Mouse (Mus musculus) intestine, embryonic 16.5 days (tissue): ENCODE measurements at regions not wholly inside any gene's neighbourhood (a gene's known extent, or its start where the extent isn't known, plus 50 kb on each side); places are given as distances from the start of the nearest gene placed in this dataset.

ENCODE experiments used
- ATAC-seq: fragments of 200-750 bp; cut with Nextera tagmentation; 2 replicates; pipeline ENCODE4 v1.8.0; 2017; ENCODE audit warnings: moderate TSS enrichment, moderate library complexity
- H3K27ac ChIP-seq: fragments of 300-500 bp; sonication (generic); 2 replicates; pipeline ENCODE4 v1.5.1; 2014; ENCODE audit warnings: mild to moderate bottlenecking, low read length
- H3K27me3 ChIP-seq: fragments of 300-500 bp; sonication (generic); replicated peaks from 2 replicates; pipeline ENCODE4 v1.6.1; 2014; ENCODE audit warnings: low read length, control low read depth, mixed read lengths; ENCODE audit not compliant: control insufficient read depth, insufficient read depth
- H3K36me3 ChIP-seq: fragments of 300-500 bp; sonication (generic); 2 replicates; pipeline ENCODE4 v1.6.1; 2014; ENCODE audit warnings: low read length, control low read depth; ENCODE audit not compliant: control insufficient read depth, insufficient read depth
- H3K4me1 ChIP-seq: fragments of 300-500 bp; sonication (generic); 2 replicates; pipeline ENCODE4 v1.6.1; 2014; ENCODE audit warnings: low read length, control low read depth, mixed read lengths; ENCODE audit not compliant: control insufficient read depth, insufficient read depth
- H3K4me2 ChIP-seq: fragments of 300-500 bp; sonication (generic); 2 replicates; pipeline ENCODE4 v1.6.1; 2014; ENCODE audit warnings: low read depth, low read length, control low read depth
- H3K4me3 ChIP-seq: fragments of 300-500 bp; sonication (generic); 2 replicates; pipeline ENCODE4 v1.5.1; 2014; ENCODE audit warnings: mild to moderate bottlenecking, low read length
- H3K9ac ChIP-seq: fragments of 300-500 bp; sonication (generic); 2 replicates; pipeline ENCODE4 v1.6.1; 2014; ENCODE audit warnings: low read depth, low read length
- H3K9me3 ChIP-seq: fragments of 300-500 bp; sonication (generic); 2 replicates; pipeline ENCODE4 v1.6.1; 2016; ENCODE audit warnings: low read length, control low read depth; ENCODE audit not compliant: control insufficient read depth
- WGBS: fragments of 180-500 bp; shearing (Covaris S2); extraction: QIAGEN DNeasy Blood & Tissue Kit; methylation state at CpG from one replicate; pipeline ENCODE4 v1.1.7; 2014; 5-methylcytosine and 5-hydroxymethylcytosine counted together

DNA sequence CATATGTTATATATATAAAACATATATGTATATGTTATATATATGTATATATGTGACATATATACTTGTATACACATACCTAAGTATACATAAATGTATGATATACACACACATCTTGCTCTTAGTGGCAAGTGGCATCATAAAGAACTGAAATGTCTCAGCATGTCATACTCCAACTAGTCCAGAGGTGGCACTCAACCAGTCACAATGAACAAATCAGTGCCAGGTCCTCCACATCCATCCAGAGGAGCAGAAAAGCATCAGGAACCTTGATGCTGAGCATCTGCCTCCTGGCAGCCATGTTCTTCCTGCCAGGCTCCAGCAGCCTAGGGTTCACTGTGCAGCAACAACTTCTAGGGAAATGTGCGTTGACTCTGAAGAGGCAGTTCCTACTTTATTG, 405.2 kb upstream of the Mki67 start:
- Histone ChIP-seq H3K9me3 (no peaks in the 10 kb centered on the region), H3K4me3 (no peak overlapping the region), H3K4me1 (no peaks in the 10 kb centered on the region), H3K36me3 (no peaks in the 10 kb centered on the region), H3K27me3 (no peaks in the 10 kb centered on the region), H3K4me2 (no peak overlapping the region), H3K9ac (no peak overlapping the region), H3K27ac (no peak overlapping the region)
- WGBS, result 85% methylated on average over 1 of the region's 1 CpGs
- no peak for ATAC-seq

GRCm38 (mm10) chr7:136124786-136125185, 408.6 kb upstream of the Mki67 start:
- no peak overlapping the region for H3K4me3 ChIP-seq
- H3K4me2 ChIP-seq, result no peak overlapping the region
- 65% methylated on average over 2 of the region's 2 CpGs for WGBS
- no peaks in the 10 kb centered on the region for H3K36me3 ChIP-seq
- no peaks in the 10 kb centered on the region for H3K9me3 ChIP-seq
- no peak for ATAC-seq
- H3K27ac ChIP-seq, result no peak overlapping the region
- no peak overlapping the region for H3K9ac ChIP-seq
- no peaks in the 10 kb centered on the region for H3K27me3 ChIP-seq
- H3K4me1 ChIP-seq, result no peaks in the 10 kb centered on the region

- no peak for ATAC-seq
- 92% methylated on average over 3 of the region's 3 CpGs for WGBS
- Histone ChIP-seq H3K4me1 (no peaks in the 10 kb centered on the region), H3K9me3 (no peaks in the 10 kb centered on the region), H3K4me3 (no peak overlapping the region), H3K4me2 (no peak overlapping the region), H3K36me3 (no peaks in the 10 kb centered on the region), H3K9ac (no peak overlapping the region), H3K27me3 (no peaks in the 10 kb centered on the region), H3K27ac (no peak overlapping the region)
Observed at GRCm38 (mm10) chr7:136126393-136126792, 410.2 kb upstream of the Mki67 start.

- H3K27ac ChIP-seq, result no peak overlapping the region
- 70% methylated on average over 2 of the region's 2 CpGs for WGBS
- ATAC-seq, result no peak
- H3K4me1 ChIP-seq, result no peaks in the 10 kb centered on the region
- no peaks in the 10 kb centered on the region for H3K36me3 ChIP-seq
- no peak overlapping the region for H3K4me3 ChIP-seq
- no peak overlapping the region for H3K9ac ChIP-seq
- no peaks in the 10 kb centered on the region for H3K9me3 ChIP-seq
- H3K27me3 ChIP-seq, result no peaks in the 10 kb centered on the region
- no peak overlapping the region for H3K4me2 ChIP-seq
Observed at GRCm38 (mm10) chr7:136127576-136127975, 411.4 kb upstream of the Mki67 start.

- no peaks in the 10 kb centered on the region for H3K36me3 ChIP-seq
- H3K4me1 ChIP-seq, result no peaks in the 10 kb centered on the region
- H3K9ac ChIP-seq, result no peak overlapping the region
- 74% methylated on average over 7 of the region's 7 CpGs for WGBS
- H3K4me2 ChIP-seq, result no peak overlapping the region
- no peak overlapping the region for H3K27ac ChIP-seq
- no peaks in the 10 kb centered on the region for H3K9me3 ChIP-seq
- no peak for ATAC-seq
- no peak overlapping the region for H3K4me3 ChIP-seq
- no peaks in the 10 kb centered on the region for H3K27me3 ChIP-seq
Observed at GRCm38 (mm10) chr7:136129721-136130123, 413.6 kb upstream of the Mki67 start.

GRCm38 (mm10) chr7:136130666-136131239, 414.6 kb upstream of the Mki67 start:
- no peak overlapping the region for H3K4me2 ChIP-seq
- H3K9ac ChIP-seq, result no peak overlapping the region
- H3K4me3 ChIP-seq, result no peak overlapping the region
- H3K27ac ChIP-seq, result no peak overlapping the region
- no peaks in the 10 kb centered on the region for H3K27me3 ChIP-seq
- ATAC-seq, result no peak
- no peaks in the 10 kb centered on the region for H3K4me1 ChIP-seq
- H3K9me3 ChIP-seq, result no peaks in the 10 kb centered on the region
- WGBS, result 51% methylated on average over 10 of the region's 10 CpGs
- H3K36me3 ChIP-seq, result no peaks in the 10 kb centered on the region

DNA sequence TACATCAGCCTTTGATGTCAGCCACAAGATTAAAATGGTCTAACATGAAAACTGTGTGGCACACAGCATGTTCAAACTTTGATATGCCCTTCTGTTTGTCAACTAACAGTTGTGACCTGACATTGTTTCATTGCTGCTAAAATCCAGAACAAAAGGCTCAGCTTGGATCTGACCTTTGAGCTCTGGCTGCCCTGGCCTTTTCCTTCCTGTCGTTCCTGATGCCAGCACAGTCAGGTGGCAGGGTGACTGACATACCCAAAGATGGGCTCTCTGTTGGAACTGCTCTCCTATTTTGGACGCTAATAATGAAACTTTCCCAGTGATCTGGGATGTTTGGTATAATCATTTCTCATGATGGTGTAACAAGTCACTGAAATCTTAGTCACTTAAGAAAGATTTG, 416.8 kb upstream of the Mki67 start:
- no peak overlapping the region for H3K4me2 ChIP-seq
- no peak overlapping the region for H3K27ac ChIP-seq
- WGBS, result 59% methylated on average over 2 of the region's 2 CpGs
- no peak overlapping the region for H3K4me3 ChIP-seq
- H3K9ac ChIP-seq, result no peak overlapping the region
- no peak for ATAC-seq
- H3K9me3 ChIP-seq, result no peaks in the 10 kb centered on the region
- H3K27me3 ChIP-seq, result no peaks in the 10 kb centered on the region
- H3K4me1 ChIP-seq, result no peaks in the 10 kb centered on the region
- H3K36me3 ChIP-seq, result no peaks in the 10 kb centered on the region

GRCm38 (mm10) chr7:136136666-136137065, 420.5 kb upstream of the Mki67 start:
- no peak overlapping the region for H3K27ac ChIP-seq
- H3K4me3 ChIP-seq, result no peak overlapping the region
- 63% methylated on average over 1 of the region's 1 CpGs for WGBS
- no peaks in the 10 kb centered on the region for H3K4me1 ChIP-seq
- no peaks in the 10 kb centered on the region for H3K36me3 ChIP-seq
- H3K9ac ChIP-seq, result no peak overlapping the region
- H3K9me3 ChIP-seq, result no peaks in the 10 kb centered on the region
- no peak overlapping the region for H3K4me2 ChIP-seq
- no peak for ATAC-seq
- no peaks in the 10 kb centered on the region for H3K27me3 ChIP-seq

GRCm38 (mm10) chr7:136137341-136137740, 421.2 kb upstream of the Mki67 start:
- Histone ChIP-seq H3K27ac (no peak overlapping the region), H3K9ac (no peak overlapping the region), H3K4me1 (no peaks in the 10 kb centered on the region), H3K9me3 (no peaks in the 10 kb centered on the region), H3K36me3 (no peaks in the 10 kb centered on the region), H3K4me2 (no peak overlapping the region), H3K27me3 (no peaks in the 10 kb centered on the region), H3K4me3 (no peak overlapping the region)
- 90% methylated on average over 2 of the region's 2 CpGs for WGBS
- no peak for ATAC-seq

DNA sequence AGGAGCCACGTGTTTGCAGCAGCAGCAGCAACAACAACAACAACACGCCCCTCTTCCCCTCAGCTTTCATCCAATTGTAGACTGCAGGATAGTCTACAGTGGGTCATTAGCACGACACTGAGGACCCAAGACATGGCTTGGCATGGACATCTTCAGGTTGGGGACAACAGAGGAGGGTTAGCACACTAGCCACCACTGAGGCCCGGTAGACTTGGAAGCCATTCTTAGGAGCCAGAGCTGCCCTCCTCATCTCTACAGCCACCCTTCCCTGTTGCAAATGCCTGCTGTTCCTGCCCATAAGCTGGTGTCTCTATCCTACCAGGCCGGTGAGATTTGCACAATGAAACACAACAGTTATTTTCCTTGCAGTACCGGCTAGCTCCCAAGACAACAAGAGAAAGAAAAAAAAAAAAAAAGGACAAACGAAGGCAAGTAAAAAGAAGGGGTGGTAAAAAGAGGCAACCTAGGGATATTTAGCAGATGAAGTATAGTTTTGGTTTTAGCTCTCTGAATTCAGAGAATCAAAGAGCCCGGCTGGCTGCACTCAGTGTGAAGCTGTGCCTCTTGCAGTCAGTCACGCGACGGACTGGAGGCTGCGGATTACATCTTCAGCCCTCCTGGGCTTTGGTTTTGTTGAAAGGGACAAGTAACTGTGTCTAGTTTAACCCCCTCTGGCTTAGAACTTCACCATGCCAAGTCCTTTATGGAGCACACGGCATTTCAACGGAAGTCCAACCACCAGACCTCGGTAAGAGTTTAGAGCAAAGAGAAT, 421.9 kb upstream of the Mki67 start:
- no peak overlapping the region for H3K9ac ChIP-seq
- no peak overlapping the region for H3K4me2 ChIP-seq
- no peak overlapping the region for H3K27ac ChIP-seq
- no peaks in the 10 kb centered on the region for H3K27me3 ChIP-seq
- ATAC-seq, result no peak
- no peak overlapping the region for H3K4me3 ChIP-seq
- H3K4me1 ChIP-seq, result no peaks in the 10 kb centered on the region
- H3K9me3 ChIP-seq, result no peaks in the 10 kb centered on the region
- WGBS, result 81% methylated on average over 15 of the region's 15 CpGs
- H3K36me3 ChIP-seq, result no peaks in the 10 kb centered on the region
